Mouse (Mus musculus) ES-Bruce4 (cell line): ENCODE measurements at regions not wholly inside any gene's neighbourhood (a gene's known extent, or its start where the extent isn't known, plus 50 kb on each side); places are given as distances from the start of the nearest gene placed in this dataset.

Experiments used
- CTCF ChIP-seq: IDR thresholded peaks from one replicate; pipeline ENCODE4 v1.8.1; 2011; ENCODE audit warnings: low read depth, low read length
- EP300 ChIP-seq: IDR thresholded peaks from 2 replicates; pipeline ENCODE4 v1.6.1; 2011; ENCODE audit warnings: low read depth, low read length; ENCODE audit not compliant: insufficient read depth
- POLR2A ChIP-seq: IDR thresholded peaks from one replicate; pipeline ENCODE4 v1.8.1; 2011; ENCODE audit warnings: low read length; ENCODE audit not compliant: insufficient read depth

GRCm38 (mm10) chr7:137649650-137650049, 212.2 kb downstream of the Glrx3 start:
- TF ChIP-seq POLR2A: no peak
- TF ChIP-seq CTCF: no peak
- no peak for TF ChIP-seq EP300
